Mouse (Mus musculus): ENCODE measurements around the gene Spef1. TPM values are rescaled to one million over a fixed set of nuclear protein-coding genes. Genes with fewer than 3 reads are reported as not detected.

Spef1 gene
- polyA plus RNA-seq (2015; fragmentation: Illumina TruSeq; extraction: RNeasy Lipid Tissue Mini Kit (QIAGEN cat#74804); ENCODE audit: insufficient read depth, low replicate concordance): 2.8 TPM

GRCm38 (mm10) chr2:131186771-131187601 lies at the start of gene Spef1, which contains the start of gene Cdc25b:
Gene Spef1 (minus strand): TSS chr2:131187282.
Gene Cdc25b (plus strand): TSS chr2:131186949.

GRCm38 (mm10) chr2:131233307-131234126 lies 46.4 kb upstream of the Spef1 start, which contains the start of gene Mavs:
Gene Mavs (plus strand): TSS chr2:131234063.

GRCm38 (mm10) chr2:131206778-131207177 lies 19.7 kb upstream of the Spef1 start, which contains the start of gene Ap5s1:
Gene Ap5s1 (plus strand): TSS chr2:131207078.

GRCm38 (mm10) chr2:131179990-131180587 lies 7.0 kb downstream of the Spef1 start, which contains the start of gene Cenpb:
Gene Cenpb (minus strand): TSS chr2:131180067.

GRCm38 (mm10) chr2:131159938-131160581 lies 27.0 kb downstream of the Spef1 start, which contains the start of gene 1700037H04Rik:
Gene 1700037H04Rik (minus strand): TSS chr2:131160081.

GRCm38 (mm10) chr2:131132930-131133547 lies 54.0 kb downstream of the Spef1 start, which contains the start of gene Gm11037:
Gene Gm11037 (plus strand): TSS chr2:131133497.

GRCm38 (mm10) chr2:131127161-131127730 lies 59.8 kb downstream of the Spef1 start, which contains the start of gene Hspa12b:
Gene Hspa12b (plus strand): TSS chr2:131127280.

Other genes starting within 250 kb of the Spef1 start
- gene Gfra4, start 144.2 kb downstream of the Spef1 start, polyA plus RNA-seq (2015; fragmentation: Illumina TruSeq; extraction: RNeasy Lipid Tissue Mini Kit (QIAGEN cat#74804); ENCODE audit: insufficient read depth, low replicate concordance): 0.84 TPM
- 13.7 TPM for gene Adam33, start 123.5 kb downstream of the Spef1 start, polyA plus RNA-seq (2015; fragmentation: Illumina TruSeq; extraction: RNeasy Lipid Tissue Mini Kit (QIAGEN cat#74804); ENCODE audit: insufficient read depth, low replicate concordance)
- 14.5 TPM for gene Siglec1, start 100.5 kb downstream of the Spef1 start, polyA plus RNA-seq (2015; fragmentation: Illumina TruSeq; extraction: RNeasy Lipid Tissue Mini Kit (QIAGEN cat#74804); ENCODE audit: insufficient read depth, low replicate concordance)
- 1.2 TPM for gene Hspa12b, start 60.0 kb downstream of the Spef1 start, polyA plus RNA-seq (2015; fragmentation: Illumina TruSeq; extraction: RNeasy Lipid Tissue Mini Kit (QIAGEN cat#74804); ENCODE audit: insufficient read depth, low replicate concordance)
- gene Gm11037, start 53.8 kb downstream of the Spef1 start, polyA plus RNA-seq (2015; fragmentation: Illumina TruSeq; extraction: RNeasy Lipid Tissue Mini Kit (QIAGEN cat#74804); ENCODE audit: insufficient read depth, low replicate concordance): not detected
- 6.9 TPM for gene 1700037H04Rik, start 27.2 kb downstream of the Spef1 start, polyA plus RNA-seq (2015; fragmentation: Illumina TruSeq; extraction: RNeasy Lipid Tissue Mini Kit (QIAGEN cat#74804); ENCODE audit: insufficient read depth, low replicate concordance)
- 18.1 TPM for gene Cenpb, start 7.2 kb downstream of the Spef1 start, polyA plus RNA-seq (2015; fragmentation: Illumina TruSeq; extraction: RNeasy Lipid Tissue Mini Kit (QIAGEN cat#74804); ENCODE audit: insufficient read depth, low replicate concordance)
- 60.5 TPM for gene Cdc25b, start 333 bp downstream of the Spef1 start, polyA plus RNA-seq (2015; fragmentation: Illumina TruSeq; extraction: RNeasy Lipid Tissue Mini Kit (QIAGEN cat#74804); ENCODE audit: insufficient read depth, low replicate concordance)
- gene Ap5s1, start 19.8 kb upstream of the Spef1 start, polyA plus RNA-seq (2015; fragmentation: Illumina TruSeq; extraction: RNeasy Lipid Tissue Mini Kit (QIAGEN cat#74804); ENCODE audit: insufficient read depth, low replicate concordance): 7.4 TPM
- 32.0 TPM for gene Mavs, start 46.8 kb upstream of the Spef1 start, polyA plus RNA-seq (2015; fragmentation: Illumina TruSeq; extraction: RNeasy Lipid Tissue Mini Kit (QIAGEN cat#74804); ENCODE audit: insufficient read depth, low replicate concordance)
- 55.3 TPM for gene Pank2, start 75.2 kb upstream of the Spef1 start, polyA plus RNA-seq (2015; fragmentation: Illumina TruSeq; extraction: RNeasy Lipid Tissue Mini Kit (QIAGEN cat#74804); ENCODE audit: insufficient read depth, low replicate concordance)
- gene Rnf24, start 165.6 kb upstream of the Spef1 start, polyA plus RNA-seq (2015; fragmentation: Illumina TruSeq; extraction: RNeasy Lipid Tissue Mini Kit (QIAGEN cat#74804); ENCODE audit: insufficient read depth, low replicate concordance): 4.0 TPM

Measured in spleen, adult 10 weeks (tissue).